Mouse (Mus musculus) erythroblast, embryonic 14.5 days (primary cell): Measurements from ENCODE around the gene Cd200r3.

Experiments used
- GATA1 ChIP-seq: IDR thresholded peaks from 2 replicates; pipeline ENCODE4 v1.6.1; 2012; ENCODE audit warnings: low read length, inconsistent platforms, mixed read lengths
- TAL1 ChIP-seq: IDR thresholded peaks from 3 replicates; pipeline ENCODE4 v1.6.1; 2012; ENCODE audit warnings: low read length, inconsistent platforms, mixed read lengths

GRCm38 (mm10) chr16:45004443-45004842, 61.0 kb downstream of the Cd200r3 start:
- TF ChIP-seq TAL1 (no peak), GATA1 (no peak)
